Comparison of ENCODE assay signal across 27 mouse cellular contexts in the genomic region with DNA sequence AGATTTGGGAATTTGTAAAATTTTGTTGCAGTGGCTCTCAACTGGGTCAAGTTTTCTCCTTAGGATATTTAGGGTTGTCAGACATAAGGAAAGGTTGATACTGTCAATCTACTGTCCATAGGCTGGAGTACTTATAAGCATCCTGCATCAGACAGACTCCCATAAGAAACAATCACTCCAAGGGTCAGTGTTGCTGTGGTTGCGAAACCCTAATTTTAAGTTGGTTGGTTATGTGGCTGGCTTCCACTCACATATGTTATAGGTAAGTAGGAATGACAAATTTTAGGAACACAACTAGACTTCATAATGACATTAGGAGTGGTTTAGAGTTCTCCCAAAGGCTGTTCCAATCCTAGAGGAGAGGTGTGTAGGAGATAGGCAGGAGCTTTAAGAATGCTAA. TPM values are rescaled to one million over a fixed set of nuclear protein-coding genes. Genes with fewer than 3 reads are reported as not detected.
DNase-seq lines count a peak whose midpoint lies in the region; ATAC-seq lines count a peak whose summit lies in the region.
"Had no signal": no experiment of that assay in that cellular context is flagged by ENCODE, and none has a peak within 500 bp of the region (broad histone marks: within the 10 kb centered on the region; RNA-seq: fewer than 3 reads in every experiment).

No protein-coding gene starts in this region.

- DNase-seq in heart, adult 11 months, result peak; percentile 22
- no peak for DNase-seq in heart, postnatal 10 days
- no peak for DNase-seq in liver, embryonic 13.5 days
- DNase-seq in right cerebral cortex, adult 2 months (ENCODE audit: low spot score in 2 of 2), result no peak
- DNase-seq: adrenal gland, adult 2 months; adrenal gland, postnatal 36 days; cerebellum, adult 18-20 months; cerebellum, postnatal 10 days; gastrocnemius, postnatal 14 days; heart, adult 2 months; heart, postnatal 14 days; kidney, adult 11 months; kidney, postnatal 14 days; layer of hippocampus, adult 9-11 months; lung, postnatal 36 days; midbrain, embryonic 14.5 days; right cerebral cortex, adult 18-20 months; thymus, postnatal 4 days had no signal

- peak overlapping the region; percentile 78; the same call in 1 of the 2 replicates for H3K4me2 ChIP-seq in liver, embryonic 13.5 days

- peak overlapping the region; percentile 95 for H3K4me3 ChIP-seq in megakaryocyte, embryonic 14.5 days (replicated peaks)
- H3K4me3 ChIP-seq in liver, embryonic 13.5 days (replicated peaks), result no peak overlapping the region
- H3K4me3 ChIP-seq: heart, adult 2 months; heart, embryonic 12.5 days; hindbrain, embryonic 15.5 days; neural tube, embryonic 12.5 days had no signal

- 94% methylated on average over 1 of the region's 1 CpGs for WGBS in liver, embryonic 13.5 days (ENCODE audit: insufficient replicate concordance)

- H3K27ac ChIP-seq in liver, embryonic 13.5 days, result no peak overlapping the region
- H3K27ac ChIP-seq: forebrain, embryonic 13.5 days; heart, adult 2 months; hindbrain, embryonic 10.5 days; hindbrain, embryonic 15.5 days; neural tube, embryonic 12.5 days had no signal

- no peaks in the 10 kb centered on the region for H3K9me3 ChIP-seq in megakaryocyte, embryonic 14.5 days
- H3K9me3 ChIP-seq in liver, embryonic 13.5 days (replicated peaks), result no peaks in the 10 kb centered on the region
- H3K9me3 ChIP-seq: forebrain, embryonic 13.5 days; heart, embryonic 12.5 days; hindbrain, embryonic 10.5 days; hindbrain, embryonic 15.5 days; neural tube, embryonic 12.5 days had no signal

- peak overlapping the region; percentile 7; the same call in 1 of the 2 replicates for H3K9ac ChIP-seq in liver, embryonic 13.5 days
- H3K9ac ChIP-seq: forebrain, embryonic 13.5 days; heart, embryonic 12.5 days; hindbrain, embryonic 15.5 days had no signal

- peaks cover 61% of the 10 kb centered on the region for H3K4me1 ChIP-seq in megakaryocyte, embryonic 14.5 days
- H3K4me1 ChIP-seq in liver, embryonic 13.5 days (replicated peaks), result peaks cover 45% of the 10 kb centered on the region

- peaks cover under 1% of the 10 kb centered on the region for H3K27me3 ChIP-seq in megakaryocyte, embryonic 14.5 days (replicated peaks)
- no peaks in the 10 kb centered on the region for H3K27me3 ChIP-seq in liver, embryonic 13.5 days
- H3K27me3 ChIP-seq: heart, embryonic 12.5 days; neural tube, embryonic 12.5 days had no signal

- H3K36me3 ChIP-seq in megakaryocyte, embryonic 14.5 days (replicated peaks; ENCODE audit: low read length), result peaks cover 8% of the 10 kb centered on the region
- H3K36me3 ChIP-seq in liver, embryonic 13.5 days, result no peaks in the 10 kb centered on the region
- H3K36me3 ChIP-seq: heart, embryonic 12.5 days; hindbrain, embryonic 15.5 days; neural tube, embryonic 12.5 days had no signal

- intact Hi-C loops in heart, postnatal 10 days (cut with DNase I), result no loop called here

- no peak for ATAC-seq in megakaryocyte, adult 5-6 weeks (ENCODE audit: poor library complexity, severe bottlenecking)
- no peak for ATAC-seq in liver, embryonic 13.5 days (ENCODE audit: low read depth)
- ATAC-seq in activated CD4-positive, CD25-positive, alpha-beta regulatory T cell, adult 4 months, result no peak
- ATAC-seq: forebrain, embryonic 13.5 days; inflammation-experienced regulatory T-cells, adult 6 months had no signal

RNA-seq across cellular contexts. Expression of gene Katnbl1, which starts 2.2 kb away (rescaled TPM):
- 10 to 100 TPM in 1 of 2 experiments, 1 to 10 TPM in 1; 9.4 to 10.8 TPM for total RNA-seq in heart, postnatal 10 days (2021)
- 1.9 TPM in 1 of 2 replicates, not detected in the other for polyA plus RNA-seq in megakaryocyte, embryonic 14.5 days (2012; ENCODE audit: insufficient read depth, low replicate concordance)
- total RNA-seq in megakaryocyte, adult 5-6 weeks (2015), result 21.0 and 21.8 TPM in 2 replicates
- total RNA-seq in megakaryocyte, adult 5-6 weeks (2017), result 17.0 TPM in 2 replicates
- 21.8 and 29.3 TPM in 2 replicates for polyA plus RNA-seq in liver, embryonic 13.5 days (2015; fragmentation: Nextera tagmentation; extraction: Ambion mirVana)
- 10 to 100 TPM; 21.4 to 21.7 TPM for polyA plus RNA-seq in activated CD4-positive, CD25-positive, alpha-beta regulatory T cell, adult 4 months (2017; shearing (Covaris generic))

RNA-seq across cellular contexts. Expression of gene Emc4, which starts 13.4 kb away (rescaled TPM):
- total RNA-seq in heart, postnatal 10 days (2021), result 10 to 100 TPM; 66.9 to 71.3 TPM
- 23.7 and 66.1 TPM in 2 replicates for polyA plus RNA-seq in megakaryocyte, embryonic 14.5 days (2012; ENCODE audit: insufficient read depth, low replicate concordance)
- total RNA-seq in megakaryocyte, adult 5-6 weeks (2015), result 60.0 and 65.6 TPM in 2 replicates
- 39.5 and 39.9 TPM in 2 replicates for total RNA-seq in megakaryocyte, adult 5-6 weeks (2017)
- 48.0 and 50.9 TPM in 2 replicates for polyA plus RNA-seq in liver, embryonic 13.5 days (2015; fragmentation: Nextera tagmentation; extraction: Ambion mirVana)
- 10 to 100 TPM; 76.4 to 79.2 TPM for polyA plus RNA-seq in activated CD4-positive, CD25-positive, alpha-beta regulatory T cell, adult 4 months (2017; shearing (Covaris generic))
